Mouse (Mus musculus) heart, embryonic 14.5 days (tissue): ENCODE results near the gene Nras. TPM values are rescaled to one million over a fixed set of nuclear protein-coding genes. Genes with fewer than 3 reads are reported as not detected.
A peak's percentile ranks its signal among the peaks of the same experiment; 100 is the strongest.

Experiments used
- ATAC-seq: fragments of 200-750 bp; cut with Nextera tagmentation; 2 replicates; pipeline ENCODE4 v1.8.0; 2017; ENCODE audit warnings: low read depth, moderate TSS enrichment; ENCODE audit not compliant: insufficient number of reproducible peaks, insufficient read depth, low FRiP score
- H3K27ac ChIP-seq, 2 experiments: fragments of 200-500 bp in 1 of 2; fragments of 300-500 bp in 1 of 2; sonication (generic) in 1 of 2; replicated peaks in 1 of 2; 2 replicates each; pipeline ENCODE4 v1.5.1; 2012 to 2014; ENCODE audit warnings: low read depth in 2 of 2, low read length in 2 of 2, control low read depth in 1 of 2, mild to moderate bottlenecking in 1 of 2, mixed read lengths in 1 of 2; ENCODE audit not compliant: control insufficient read depth in 1 of 2, insufficient read depth in 1 of 2
- H3K27me3 ChIP-seq: fragments of 300-500 bp; sonication (generic); 2 replicates; pipeline ENCODE4 v1.6.1; 2014; ENCODE audit warnings: mild to moderate bottlenecking, low read length, control low read depth; ENCODE audit not compliant: control insufficient read depth, insufficient read depth
- H3K36me3 ChIP-seq: fragments of 300-500 bp; sonication (generic); 2 replicates; pipeline ENCODE4 v1.6.1; 2014; ENCODE audit warnings: mild to moderate bottlenecking, control low read depth, low read length, mixed read lengths; ENCODE audit not compliant: control insufficient read depth, insufficient read depth
- H3K4me1 ChIP-seq, 2 experiments: fragments of 200-500 bp in 1 of 2; fragments of 300-500 bp in 1 of 2; sonication (generic) in 1 of 2; 2 replicates each; pipeline ENCODE4 v1.6.1; 2012 to 2014; ENCODE audit warnings: low read length in 2 of 2, control low read depth in 1 of 2, mixed read lengths in 1 of 2; ENCODE audit not compliant: control insufficient read depth in 2 of 2, insufficient read depth in 2 of 2
- H3K4me2 ChIP-seq: fragments of 300-500 bp; sonication (generic); 2 replicates; pipeline ENCODE4 v1.6.1; 2014; ENCODE audit warnings: mild to moderate bottlenecking, low read length
- H3K4me3 ChIP-seq, 2 experiments: fragments of 200-500 bp in 1 of 2; fragments of 300-500 bp in 1 of 2; sonication (generic) in 1 of 2; 2 replicates each; pipeline ENCODE4 v1.5.1; 2012 to 2014; ENCODE audit warnings: low read length in 2 of 2, mild to moderate bottlenecking in 2 of 2, control low read depth in 1 of 2, low read depth in 1 of 2, moderate library complexity in 1 of 2; ENCODE audit not compliant: control insufficient read depth in 1 of 2, insufficient read depth in 1 of 2
- H3K9ac ChIP-seq: fragments of 300-500 bp; sonication (generic); 2 replicates; pipeline ENCODE4 v1.6.1; 2014; ENCODE audit warnings: mild to moderate bottlenecking, low read length
- H3K9me3 ChIP-seq: fragments of 300-500 bp; sonication (generic); 2 replicates; pipeline ENCODE4 v1.6.1; 2016; ENCODE audit warnings: low read length, control low read depth; ENCODE audit not compliant: control insufficient read depth
- WGBS: fragments of 180-500 bp; shearing (Covaris S2); extraction: QIAGEN DNeasy Blood & Tissue Kit; methylation state at CpG from one replicate; pipeline ENCODE4 v1.1.7; 2014; 5-methylcytosine and 5-hydroxymethylcytosine counted together
- polyA plus RNA-seq: library from polyadenylated mRNA; unstranded; fragments of >200 nt; fragmentation: Nextera tagmentation; extraction: Ambion mirVana; gene quantifications from 2 replicates; pipeline ENCODE4 v1.2.1, GENCODE M21; 2014

The Nras gene
- polyA plus RNA-seq, 1 experiment from 2014 or later: 88.5 TPM

GRCm38 (mm10) chr3:103040861-103041379 lies 17.2 kb upstream of the Nras start:
- H3K4me2 ChIP-seq: no peak overlapping the region
- H3K36me3 ChIP-seq: peaks cover 87% of the 10 kb centered on the region
- H3K9me3 ChIP-seq: no peaks in the 10 kb centered on the region
- H3K9ac ChIP-seq: no peak overlapping the region
- H3K4me1 ChIP-seq: no peaks in the 10 kb centered on the region
- no peaks in the 10 kb centered on the region for H3K27me3 ChIP-seq
- H3K4me3 ChIP-seq: no peak overlapping the region
- WGBS: 85% methylated on average over 1 of the region's 1 CpGs
- no peak overlapping the region for H3K27ac ChIP-seq
- no peak for ATAC-seq

DNA sequence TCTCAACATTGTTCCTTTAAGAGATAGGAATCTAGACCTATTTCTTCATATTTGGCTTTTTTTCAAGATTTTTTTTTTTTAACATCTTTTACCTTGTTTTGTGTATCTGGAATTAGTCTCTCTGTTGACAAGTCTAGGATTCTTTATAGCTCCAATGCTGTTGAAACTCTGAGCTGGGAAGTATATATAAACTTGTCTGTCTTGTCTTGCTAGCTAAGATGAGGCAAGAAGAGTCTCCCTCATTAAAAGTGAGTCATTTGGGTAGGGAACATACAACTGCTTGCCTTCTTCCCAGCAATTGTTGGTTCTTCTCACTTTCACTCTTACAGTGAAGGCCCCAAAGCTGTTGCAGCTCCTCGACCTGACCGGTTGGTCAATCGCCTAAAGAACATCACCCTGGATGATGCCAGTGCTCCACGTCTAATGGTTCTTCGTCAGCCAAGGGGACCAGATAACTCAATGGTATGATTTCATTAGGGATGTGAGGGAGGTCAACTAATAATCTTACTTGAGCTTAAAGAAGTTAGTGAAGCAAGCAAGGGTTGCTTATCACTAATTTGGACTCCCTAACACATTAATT lies 2.0 kb upstream of the Nras start:
- H3K4me1 ChIP-seq: peaks cover 0 to 2% of the 10 kb centered on the region in 2 experiments; a peak in 1 of 4 replicates
- H3K9ac ChIP-seq: no peak overlapping the region
- no peaks in the 10 kb centered on the region for H3K9me3 ChIP-seq
- H3K4me3 ChIP-seq: no peak overlapping the region
- H3K36me3 ChIP-seq: peaks cover 71% of the 10 kb centered on the region
- ATAC-seq: no peak
- no peak overlapping the region for H3K27ac ChIP-seq
- WGBS: 88% methylated on average over 5 of the region's 5 CpGs
- H3K27me3 ChIP-seq: no peaks in the 10 kb centered on the region
- no peak overlapping the region for H3K4me2 ChIP-seq

- Histone ChIP-seq H3K27me3 (no peaks in the 10 kb centered on the region), H3K4me1 (peaks cover 0 to 2% of the 10 kb centered on the region in 2 experiments; a peak in 1 of 4 replicates), H3K4me2 (peak overlapping the region; percentile 74), H3K4me3 (peak overlapping the region; percentile 74 to 99), H3K36me3 (peaks cover 71% of the 10 kb centered on the region), H3K9ac (peak overlapping the region; percentile 91), H3K27ac (peak overlapping the region; percentile 33 to 49; a peak in 3 of 4 replicates), H3K9me3 (no peaks in the 10 kb centered on the region)
- ATAC-seq: peak; percentile 17; the same call in 1 of the 2 replicates
- 5% methylated on average over 10 of the region's 10 CpGs for WGBS
Measured at GRCm38 (mm10) chr3:103057752-103058151, 333 bp upstream of the Nras start.

DNA sequence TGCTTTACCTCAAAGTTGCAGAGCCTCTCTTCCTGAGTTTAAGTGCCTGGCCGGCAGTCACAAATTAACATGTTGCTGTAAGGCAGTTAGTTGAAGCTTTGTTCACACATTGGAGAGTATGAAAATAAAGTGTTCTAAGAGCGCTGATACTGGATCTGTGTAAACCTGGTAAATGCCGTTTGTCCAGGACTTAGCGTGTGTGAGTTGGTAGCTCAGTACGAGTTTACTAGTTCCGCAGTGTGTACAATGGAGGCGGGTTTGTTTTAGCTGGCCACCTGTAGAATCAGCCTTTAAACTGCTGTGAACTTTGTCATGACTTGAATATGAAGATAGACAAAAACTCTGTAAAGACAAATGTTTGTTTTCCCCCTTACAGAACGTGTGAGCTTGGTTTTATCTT lies 8.8 kb downstream of the Nras start:
- Histone ChIP-seq H3K4me3 (no peak overlapping the region), H3K9me3 (no peaks in the 10 kb centered on the region), H3K27ac (no peak overlapping the region), H3K4me2 (no peak overlapping the region), H3K27me3 (no peaks in the 10 kb centered on the region), H3K36me3 (peaks cover 72% of the 10 kb centered on the region), H3K9ac (no peak overlapping the region), H3K4me1 (no peaks in the 10 kb centered on the region)
- no peak for ATAC-seq
- WGBS: 91% methylated on average over 8 of the region's 8 CpGs

DNA sequence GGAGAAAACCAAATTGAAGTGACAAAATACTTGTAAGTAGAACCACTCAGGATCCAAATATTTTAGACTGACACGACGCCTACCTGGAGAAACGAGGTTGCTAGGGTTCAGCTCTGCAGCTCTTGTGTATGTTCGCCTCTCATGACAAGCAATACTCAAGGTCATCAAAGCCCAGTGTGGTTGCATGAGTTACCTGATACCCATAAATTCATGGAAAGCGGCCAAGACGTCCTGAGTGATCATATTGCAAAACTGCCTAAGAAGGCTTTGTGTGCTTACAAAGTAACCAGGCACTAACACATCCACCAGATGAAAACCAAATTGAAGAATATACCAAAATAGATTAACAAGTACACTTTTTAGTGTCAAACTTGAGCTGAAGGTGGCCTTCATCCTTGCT lies 10.9 kb downstream of the Nras start:
- H3K4me2 ChIP-seq: no peak overlapping the region
- no peaks in the 10 kb centered on the region for H3K27me3 ChIP-seq
- H3K4me1 ChIP-seq: no peaks in the 10 kb centered on the region
- WGBS: 86% methylated on average over 6 of the region's 6 CpGs
- H3K4me3 ChIP-seq: no peak overlapping the region
- no peaks in the 10 kb centered on the region for H3K9me3 ChIP-seq
- no peak overlapping the region for H3K9ac ChIP-seq
- ATAC-seq: no peak
- peaks cover 51% of the 10 kb centered on the region for H3K36me3 ChIP-seq
- H3K27ac ChIP-seq: no peak overlapping the region

DNA sequence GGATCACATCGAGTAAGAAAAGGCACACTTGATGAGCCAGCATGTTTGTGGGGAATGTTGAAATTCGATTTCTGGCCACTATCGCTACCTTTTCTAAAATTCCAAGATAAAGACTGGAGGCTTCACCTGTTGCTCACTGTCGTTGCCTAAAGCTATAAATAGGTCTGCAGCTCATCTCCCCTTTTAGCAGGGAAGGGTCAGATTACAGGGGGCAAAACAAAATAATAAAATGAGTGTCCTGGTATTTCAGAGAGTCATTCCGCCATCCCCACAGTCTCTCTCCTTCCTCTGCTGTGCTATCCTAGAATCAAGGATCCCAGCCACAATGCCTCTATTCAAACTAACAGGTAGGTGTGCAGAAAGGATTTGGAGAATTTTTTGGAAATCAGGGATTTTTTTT lies 15.7 kb downstream of the Nras start, which contains the start of gene Ampd1:
Gene Ampd1, plus strand, starts transcription at position 244 of the 400 bp plus-strand sequence.
- Histone ChIP-seq H3K4me3 (no peak within 1 kb of the TSS), H3K36me3 (peaks cover 7% of the 10 kb centered on the region), H3K27ac (no peak within 1 kb of the TSS), H3K9ac (no peak within 1 kb of the TSS), H3K4me2 (no peak within 1 kb of the TSS), H3K9me3 (no peaks in the 10 kb centered on the region), H3K27me3 (no peaks in the 10 kb centered on the region), H3K4me1 (no peaks in the 10 kb centered on the region)
- WGBS: 42% methylated on average over 5 of the region's 5 CpGs
- ATAC-seq: no peak

DNA sequence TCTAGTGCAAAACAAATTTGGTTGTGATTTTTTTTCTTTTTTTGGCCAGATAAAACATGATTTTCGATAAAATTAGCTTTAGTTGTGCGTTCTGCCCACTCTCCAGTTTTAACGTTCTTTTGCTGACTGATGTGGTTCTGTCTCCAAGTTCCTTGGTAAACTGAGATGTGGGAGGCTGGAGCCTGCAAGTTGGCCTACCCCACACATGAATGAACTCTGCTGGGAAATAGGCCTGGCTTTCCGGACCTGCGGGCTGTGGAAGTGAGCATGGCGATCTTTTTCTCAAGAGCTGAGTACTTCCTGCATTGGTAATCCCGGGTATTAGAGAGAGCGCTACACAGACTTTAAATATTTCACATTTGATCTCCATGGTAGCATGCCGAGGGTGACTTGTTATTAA lies 17.8 kb downstream of the Nras start:
- Histone ChIP-seq H3K27me3 (no peaks in the 10 kb centered on the region), H3K4me2 (no peak overlapping the region), H3K36me3 (no peaks in the 10 kb centered on the region), H3K27ac (no peak overlapping the region), H3K4me1 (peaks cover 1 to 2% of the 10 kb centered on the region in 2 experiments; a peak in 3 of 4 replicates), H3K9me3 (no peaks in the 10 kb centered on the region), H3K4me3 (no peak overlapping the region), H3K9ac (no peak overlapping the region)
- 84% methylated on average over 9 of the region's 9 CpGs for WGBS
- ATAC-seq: no peak

- Histone ChIP-seq H3K9me3 (no peaks in the 10 kb centered on the region), H3K4me3 (no peak overlapping the region), H3K27ac (no peak overlapping the region), H3K9ac (no peak overlapping the region), H3K27me3 (no peaks in the 10 kb centered on the region), H3K4me2 (no peak overlapping the region), H3K36me3 (no peaks in the 10 kb centered on the region), H3K4me1 (peaks cover 5 to 7% of the 10 kb centered on the region in 2 experiments)
- ATAC-seq: no peak
- 80% methylated on average over 9 of the region's 9 CpGs for WGBS
Measured at GRCm38 (mm10) chr3:103076476-103076875, 18.4 kb downstream of the Nras start.
